Mouse (Mus musculus) bone marrow, adult 2 months (tissue): ENCODE measurements around the gene Ssx2ip.

Experiments used
- CTCF ChIP-seq: fragments of 200-500 bp; IDR thresholded peaks from 2 replicates; pipeline ENCODE4 v1.5.1; 2011; ENCODE audit warnings: low read length, control low read depth; ENCODE audit not compliant: control insufficient read depth, insufficient read depth
- POLR2A ChIP-seq: fragments of 200-500 bp; IDR thresholded peaks from 2 replicates; pipeline ENCODE4 v1.6.1; 2011; ENCODE audit warnings: low read depth, mild to moderate bottlenecking, control low read depth, low read length, borderline replicate concordance; ENCODE audit not compliant: control insufficient read depth

DNA sequence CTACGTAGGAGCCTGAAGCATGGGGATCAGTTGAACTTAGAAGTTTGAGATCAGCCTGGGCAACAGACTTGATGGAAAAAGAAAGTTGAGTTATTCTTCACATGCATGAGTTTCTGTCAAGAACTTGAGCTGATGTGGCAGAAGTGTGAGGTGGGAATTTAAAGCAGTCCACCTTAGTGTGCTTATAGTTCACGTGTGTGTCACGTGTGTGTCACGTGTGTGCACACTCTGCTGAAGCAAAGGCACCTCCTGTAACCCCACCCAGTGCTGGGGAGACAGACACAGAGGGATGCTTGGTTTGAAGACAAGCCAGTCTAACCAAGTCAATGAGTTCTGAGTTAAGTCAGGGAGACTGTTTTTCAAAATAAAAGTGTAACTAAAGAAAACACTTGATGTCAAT lies 6.6 kb upstream of the Ssx2ip start:
- no peak for TF ChIP-seq CTCF
- TF ChIP-seq POLR2A: no peak
